Mouse (Mus musculus): Measurements from ENCODE around the gene Gucy2e. TPM values are rescaled to one million over a fixed set of nuclear protein-coding genes. Genes with fewer than 3 reads are reported as not detected.

Gucy2e gene
- total and polyA plus RNA-seq, 3 experiments: 0.06 to 1.8 (median 1.6) TPM

- H3K36me3 ChIP-seq (ENCODE audit: control insufficient read depth, insufficient read depth, low read length): no peaks in the 10 kb centered on the region
- H3K27ac ChIP-seq: no peak overlapping the region
- H3K4me1 ChIP-seq (ENCODE audit: control insufficient read depth, insufficient read depth, low read length): no peaks in the 10 kb centered on the region
- TF ChIP-seq CTCF (IDR thresholded peaks at IDR 0.05) (no peak), EP300 (IDR thresholded peaks at IDR 0.05; ENCODE audit: insufficient read depth, low read depth, low read length) (no peak), POLR2A (IDR thresholded peaks at IDR 0.05; ENCODE audit: insufficient read depth, low read depth, low read length) (no peak)
- 10% methylated on average over 51 of the region's 51 CpGs for WGBS
- peak overlapping the region; percentile 43 for H3K4me3 ChIP-seq
- H3K27me3 ChIP-seq (ENCODE audit: control insufficient read depth, insufficient read depth, low read length): peaks cover 17% of the 10 kb centered on the region
- intact Hi-C loops (cut with DNase I): no loop called here
- no peak for DNase-seq
- H3K9ac ChIP-seq (ENCODE audit: low read depth, low read length): no peak overlapping the region; the same call in 1 of the 2 replicates
- H3K79me2 ChIP-seq (replicated peaks; ENCODE audit: control insufficient read depth, insufficient read depth, low read length): no peaks in the 10 kb centered on the region
Observed at GRCm38 (mm10) chr11:69236061-69236925, 543 bp downstream of the Gucy2e start.

- Histone ChIP-seq H3K4me3 (peak overlapping the region; percentile 43), H3K9ac (ENCODE audit: low read depth, low read length) (peak overlapping the region; percentile 13; the same call in 1 of the 2 replicates), H3K27me3 (ENCODE audit: control insufficient read depth, insufficient read depth, low read length) (peaks cover 17% of the 10 kb centered on the region), H3K79me2 (replicated peaks; ENCODE audit: control insufficient read depth, insufficient read depth, low read length) (no peaks in the 10 kb centered on the region), H3K4me1 (ENCODE audit: control insufficient read depth, insufficient read depth, low read length) (no peaks in the 10 kb centered on the region), H3K27ac (no peak overlapping the region), H3K36me3 (ENCODE audit: control insufficient read depth, insufficient read depth, low read length) (no peaks in the 10 kb centered on the region)
- intact Hi-C loops (cut with DNase I): no loop called here
- WGBS: 3% methylated on average over 33 of the region's 33 CpGs
- DNase-seq: peak; percentile 47 to 49
- peak; percentile 46 for TF ChIP-seq CTCF (IDR thresholded peaks at IDR 0.05)
- no peak for TF ChIP-seq EP300 (IDR thresholded peaks at IDR 0.05; ENCODE audit: insufficient read depth, low read depth, low read length)
- TF ChIP-seq POLR2A (IDR thresholded peaks at IDR 0.05; ENCODE audit: insufficient read depth, low read depth, low read length): no peak
Observed at GRCm38 (mm10) chr11:69235285-69236060, 1.4 kb downstream of the Gucy2e start.

- intact Hi-C loops (cut with DNase I): loop anchor here (5.0 kb wide), 1 partner anchor 106 kb away; the partner anchor contains the start of gene Aloxe3
- Histone ChIP-seq H3K79me2 (replicated peaks; ENCODE audit: control insufficient read depth, insufficient read depth, low read length) (no peaks in the 10 kb centered on the region), H3K4me1 (ENCODE audit: control insufficient read depth, insufficient read depth, low read length) (no peaks in the 10 kb centered on the region), H3K27me3 (ENCODE audit: control insufficient read depth, insufficient read depth, low read length) (peaks cover 17% of the 10 kb centered on the region), H3K9ac (ENCODE audit: low read depth, low read length) (no peak overlapping the region), H3K27ac (no peak overlapping the region), H3K4me3 (no peak overlapping the region), H3K36me3 (ENCODE audit: control insufficient read depth, insufficient read depth, low read length) (no peaks in the 10 kb centered on the region)
- no peak for TF ChIP-seq CTCF (IDR thresholded peaks at IDR 0.05)
- no peak for TF ChIP-seq EP300 (IDR thresholded peaks at IDR 0.05; ENCODE audit: insufficient read depth, low read depth, low read length)
- TF ChIP-seq POLR2A (IDR thresholded peaks at IDR 0.05; ENCODE audit: insufficient read depth, low read depth, low read length): no peak
- 62% methylated on average over 2 of the region's 2 CpGs for WGBS
- no peak for DNase-seq
Observed at GRCm38 (mm10) chr11:69233141-69233540, 3.7 kb downstream of the Gucy2e start.

- DNase-seq: no peak
- H3K9ac ChIP-seq (ENCODE audit: low read depth, low read length): no peak overlapping the region
- 80% methylated on average over 4 of the region's 4 CpGs for WGBS
- peaks cover 3% of the 10 kb centered on the region for H3K27me3 ChIP-seq (ENCODE audit: control insufficient read depth, insufficient read depth, low read length)
- H3K4me1 ChIP-seq (ENCODE audit: control insufficient read depth, insufficient read depth, low read length): no peaks in the 10 kb centered on the region
- intact Hi-C loops (cut with DNase I): loop anchor here (5.0 kb wide), 1 partner anchor 103 kb away; the partner anchor contains the start of gene Aloxe3
- no peaks in the 10 kb centered on the region for H3K36me3 ChIP-seq (ENCODE audit: control insufficient read depth, insufficient read depth, low read length)
- H3K4me3 ChIP-seq: no peak overlapping the region
- TF ChIP-seq CTCF (IDR thresholded peaks at IDR 0.05) (peak; percentile 40), EP300 (IDR thresholded peaks at IDR 0.05; ENCODE audit: insufficient read depth, low read depth, low read length) (no peak)
- no peak overlapping the region for H3K27ac ChIP-seq
- H3K79me2 ChIP-seq (replicated peaks; ENCODE audit: control insufficient read depth, insufficient read depth, low read length): no peaks in the 10 kb centered on the region
Observed at GRCm38 (mm10) chr11:69230420-69230819, 6.4 kb downstream of the Gucy2e start.

GRCm38 (mm10) chr11:69225715-69226114 lies 11.1 kb downstream of the Gucy2e start:
- WGBS: 53% methylated on average over 1 of the region's 1 CpGs
- Histone ChIP-seq H3K9ac (ENCODE audit: low read depth, low read length) (no peak overlapping the region), H3K27ac (no peak overlapping the region), H3K27me3 (ENCODE audit: control insufficient read depth, insufficient read depth, low read length) (no peaks in the 10 kb centered on the region; the same call in 1 of the 2 replicates), H3K79me2 (replicated peaks; ENCODE audit: control insufficient read depth, insufficient read depth, low read length) (no peaks in the 10 kb centered on the region), H3K4me1 (ENCODE audit: control insufficient read depth, insufficient read depth, low read length) (no peaks in the 10 kb centered on the region), H3K36me3 (ENCODE audit: control insufficient read depth, insufficient read depth, low read length) (no peaks in the 10 kb centered on the region), H3K4me3 (no peak overlapping the region)
- intact Hi-C loops (cut with DNase I): no loop called here
- TF ChIP-seq EP300 (IDR thresholded peaks at IDR 0.05; ENCODE audit: insufficient read depth, low read depth, low read length) (no peak), POLR2A (IDR thresholded peaks at IDR 0.05; ENCODE audit: insufficient read depth, low read depth, low read length) (no peak), CTCF (IDR thresholded peaks at IDR 0.05) (no peak)
- DNase-seq: no peak
